Mouse (Mus musculus): ENCODE measurements around the gene Arhgap22. TPM values are rescaled to one million over a fixed set of nuclear protein-coding genes. Genes with fewer than 3 reads are reported as not detected.

Gene Arhgap22
- total RNA-seq, 2 experiments from 2014 or later: 8.4 to 11.3 TPM

- DNase-seq (ENCODE audit: low spot score in 2 of 2): no peak
- intact Hi-C loops (cut with DNase I): no loop called here
Observed at GRCm38 (mm10) chr14:33250956-33251745, 37.3 kb downstream of the Arhgap22 start.

GRCm38 (mm10) chr14:33258256-33258655, 44.4 kb downstream of the Arhgap22 start:
- no peak for DNase-seq (ENCODE audit: low spot score in 2 of 2)
- intact Hi-C loops (cut with DNase I): no loop called here

- no peak for DNase-seq (ENCODE audit: low spot score in 2 of 2)
- intact Hi-C loops (cut with DNase I): no loop called here
Observed at GRCm38 (mm10) chr14:33260131-33260530, 46.3 kb downstream of the Arhgap22 start.

- intact Hi-C loops (cut with DNase I): no loop called here
Observed at GRCm38 (mm10) chr14:33264795-33265194, 51.0 kb downstream of the Arhgap22 start.

GRCm38 (mm10) chr14:33276240-33276639, 62.4 kb downstream of the Arhgap22 start:
- no peak for DNase-seq (ENCODE audit: low spot score in 2 of 2)
- intact Hi-C loops (cut with DNase I): no loop called here

More at GRCm38 (mm10) chr14:33264795-33265194, 51.0 kb downstream of the Arhgap22 start:
- DNase-seq (ENCODE audit: low spot score in 2 of 2): no peak

- intact Hi-C loops (cut with DNase I): no loop called here
- DNase-seq (ENCODE audit: low spot score in 2 of 2): no peak
Observed at GRCm38 (mm10) chr14:33278374-33278773, 64.5 kb downstream of the Arhgap22 start.

- DNase-seq (ENCODE audit: low spot score in 2 of 2): no peak
- intact Hi-C loops (cut with DNase I): no loop called here
Observed at GRCm38 (mm10) chr14:33280921-33281320, 67.1 kb downstream of the Arhgap22 start.

GRCm38 (mm10) chr14:33282447-33282846, 68.6 kb downstream of the Arhgap22 start:
- no peak for DNase-seq (ENCODE audit: low spot score in 2 of 2)
- intact Hi-C loops (cut with DNase I): no loop called here

- intact Hi-C loops (cut with DNase I): no loop called here
- DNase-seq (ENCODE audit: low spot score in 2 of 2): no peak
Observed at GRCm38 (mm10) chr14:33287920-33288319, 74.1 kb downstream of the Arhgap22 start.

GRCm38 (mm10) chr14:33290038-33290437, 76.2 kb downstream of the Arhgap22 start:
- intact Hi-C loops (cut with DNase I): no loop called here
- DNase-seq (ENCODE audit: low spot score in 2 of 2): no peak

GRCm38 (mm10) chr14:33294488-33294887, 80.7 kb downstream of the Arhgap22 start:
- DNase-seq (ENCODE audit: low spot score in 2 of 2): no peak
- intact Hi-C loops (cut with DNase I): no loop called here

- peak; percentile 71 to 96 for DNase-seq (ENCODE audit: low spot score in 2 of 2)
- intact Hi-C loops (cut with DNase I): no loop called here
Observed at GRCm38 (mm10) chr14:33296698-33297341, 83.0 kb downstream of the Arhgap22 start.

- intact Hi-C loops (cut with DNase I): no loop called here
- DNase-seq (ENCODE audit: low spot score in 2 of 2): no peak
Observed at GRCm38 (mm10) chr14:33300591-33300990, 86.8 kb downstream of the Arhgap22 start.

GRCm38 (mm10) chr14:33303348-33303819, 89.6 kb downstream of the Arhgap22 start:
- peak; percentile 87 to 91 for DNase-seq (ENCODE audit: low spot score in 2 of 2)
- intact Hi-C loops (cut with DNase I): loop anchor here (1.0 kb wide), 1 partner anchor 89 kb away; the partner anchor contains the start of gene Arhgap22

- intact Hi-C loops (cut with DNase I): no loop called here
- DNase-seq (ENCODE audit: low spot score in 2 of 2): peak in 1 of 2 experiments; percentile 72
Observed at GRCm38 (mm10) chr14:33305645-33306281, 91.9 kb downstream of the Arhgap22 start.

- no peak for DNase-seq (ENCODE audit: low spot score in 2 of 2)
- intact Hi-C loops (cut with DNase I): no loop called here
Observed at GRCm38 (mm10) chr14:33310719-33311118, 96.9 kb downstream of the Arhgap22 start.

GRCm38 (mm10) chr14:33312309-33312708, 98.5 kb downstream of the Arhgap22 start:
- intact Hi-C loops (cut with DNase I): no loop called here
- no peak for DNase-seq (ENCODE audit: low spot score in 2 of 2)

GRCm38 (mm10) chr14:33313624-33314023, 99.8 kb downstream of the Arhgap22 start:
- peak; percentile 53 to 73 for DNase-seq (ENCODE audit: low spot score in 2 of 2)
- intact Hi-C loops (cut with DNase I): loop anchor here (1.0 kb wide), 1 partner anchor 58 kb away; no protein-coding TSS in a partner anchor

GRCm38 (mm10) chr14:33314160-33314559, 100.3 kb downstream of the Arhgap22 start:
- intact Hi-C loops (cut with DNase I): no loop called here
- no peak for DNase-seq (ENCODE audit: low spot score in 2 of 2)

GRCm38 (mm10) chr14:33315111-33315510, 101.3 kb downstream of the Arhgap22 start:
- intact Hi-C loops (cut with DNase I): no loop called here
- no peak for DNase-seq (ENCODE audit: low spot score in 2 of 2)
